ENCODE assay signal across 8 mouse cellular contexts in genomic region chr13:94057563-94058560, GRCm38 (mm10). TPM values are rescaled to one million over a fixed set of nuclear protein-coding genes. Genes with fewer than 3 reads are reported as not detected.
DNase-seq lines count a peak whose midpoint lies in the region; ATAC-seq lines count a peak whose summit lies in the region.

TSS of gene Lhfpl2 (plus strand) at chr13:94057796.

- 0 out of 2 replicates have a peak, but pooled peaks cover 3% of the 10 kb centered on the region for H3K4me1 ChIP-seq in forebrain, embryonic 11.5 days (replicated peaks; ENCODE audit: control insufficient read depth, insufficient read depth, low read length)

- WGBS in forebrain, embryonic 11.5 days: under 1% methylated on average over 81 of the region's 85 CpGs

- peak within 1 kb of the TSS; percentile 83 for H3K9ac ChIP-seq in forebrain, embryonic 11.5 days (ENCODE audit: low read length)

- no peaks in the 10 kb centered on the region for H3K36me3 ChIP-seq in forebrain, embryonic 11.5 days (ENCODE audit: control insufficient read depth, insufficient read depth, low read length)

- peak within 1 kb of the TSS; percentile 75 for H3K4me3 ChIP-seq in forebrain, embryonic 11.5 days (ENCODE audit: low read depth, low read length)

- peaks cover 3% of the 10 kb centered on the region; the same call in 1 of the 2 replicates for H3K27me3 ChIP-seq in forebrain, embryonic 11.5 days (ENCODE audit: control insufficient read depth, insufficient read depth, low read length)

- peak within 1 kb of the TSS; percentile 97 for H3K4me2 ChIP-seq in forebrain, embryonic 11.5 days (ENCODE audit: low read depth, low read length, severe bottlenecking)

- DNase-seq in CD4-positive helper T cell, adult 2 months (ENCODE audit: low read depth, low spot score): peak; percentile 10
- DNase-seq in T-cell, adult 2 months (ENCODE audit: low spot score): peak; percentile 4
- DNase-seq in forebrain, embryonic 11.5 days (ENCODE audit: low spot score): peak; percentile 89
- DNase-seq in heart, postnatal 14 days: peak; percentile 74 to 81
- peak in 1 of 2 experiments; percentile 26 for DNase-seq in layer of hippocampus, postnatal 14 days (ENCODE audit: low spot score in 2 of 2)
- peak; percentile 67 for DNase-seq in lung, postnatal 14 days
- peak; percentile 84 for DNase-seq in ovary, postnatal 36 days (ENCODE audit: low spot score)

- H3K27ac ChIP-seq in forebrain, embryonic 11.5 days (ENCODE audit: low read depth, low read length): 0 out of 2 replicates have a peak within 1 kb of the TSS, but pooled peaks have one; percentile 31

- intact Hi-C loops in heart, postnatal 14 days (cut with DNase I): loop anchor here (5.0 kb wide), 3 partner anchors 71 to 266 kb away; no protein-coding TSS in a partner anchor

- peak; percentile 88 for ATAC-seq in forebrain, embryonic 11.5 days (replicated peaks; ENCODE audit: low FRiP score)
- ATAC-seq in erythroid progenitor cell, adult 5-6 weeks (replicated peaks; ENCODE audit: low FRiP score, poor library complexity, severe bottlenecking): no peak

- no peaks in the 10 kb centered on the region; the same call in 1 of the 2 replicates for H3K9me3 ChIP-seq in forebrain, embryonic 11.5 days (ENCODE audit: control insufficient read depth, low read length)

RNA-seq across cellular contexts. Expression of gene Lhfpl2, which starts in this region (rescaled TPM):
- 24.2 and 24.7 TPM in 2 replicates for polyA plus RNA-seq in forebrain, embryonic 11.5 days (2014; fragmentation: Nextera tagmentation; extraction: Ambion mirVana)
- 10 to 100 TPM; 12.1 to 14.4 TPM for total RNA-seq in heart, postnatal 14 days (2021)
- total RNA-seq in layer of hippocampus, postnatal 14 days (2021): 10 to 100 TPM; 35.5 to 40.1 TPM
- 3.6 and 6.7 TPM in 2 replicates for total RNA-seq in erythroid progenitor cell, adult 5-6 weeks (2015; ENCODE audit: low replicate concordance)
- total RNA-seq in erythroid progenitor cell, adult 5-6 weeks (2017; ENCODE audit: low replicate concordance): 2.6 and 7.8 TPM in 2 replicates
